Mouse (Mus musculus) limb, embryonic 11.5 days (tissue): Measurements from ENCODE around the gene Hoxa4. TPM values are rescaled to one million over a fixed set of nuclear protein-coding genes. Genes with fewer than 3 reads are reported as not detected.

Experiments used
- ATAC-seq: fragments of 200-750 bp; cut with Nextera tagmentation; 2 replicates; pipeline ENCODE4 v1.8.0; 2017; ENCODE audit warnings: low read depth; ENCODE audit not compliant: insufficient number of reproducible peaks, low FRiP score, low TSS enrichment
- DNase-seq: peaks from one replicate; pipeline ENCODE4 v3.0.0-alpha.2; 2015; ENCODE audit warnings: low spot score
- H3K27ac ChIP-seq: fragments of 300-500 bp; sonication (generic); replicated peaks from 2 replicates; pipeline ENCODE4 v1.5.1; 2014; ENCODE audit warnings: low read depth, mild to moderate bottlenecking, low read length
- H3K27me3 ChIP-seq: fragments of 300-500 bp; sonication (generic); 2 replicates; pipeline ENCODE4 v1.6.1; 2014; ENCODE audit warnings: mild to moderate bottlenecking, low read length, mixed read lengths; ENCODE audit not compliant: control insufficient read depth, insufficient read depth
- H3K36me3 ChIP-seq: fragments of 300-500 bp; sonication (generic); 2 replicates; pipeline ENCODE4 v1.6.1; 2014; ENCODE audit warnings: mild to moderate bottlenecking, low read length, moderate library complexity, mixed read lengths; ENCODE audit not compliant: control insufficient read depth, insufficient read depth
- H3K4me1 ChIP-seq: fragments of 300-500 bp; sonication (generic); 2 replicates; pipeline ENCODE4 v1.6.1; 2014; ENCODE audit warnings: low read length, mixed read lengths; ENCODE audit not compliant: control insufficient read depth, insufficient read depth
- H3K4me2 ChIP-seq: fragments of 300-500 bp; sonication (generic); 2 replicates; pipeline ENCODE4 v1.6.1; 2014; ENCODE audit warnings: low read depth, mild to moderate bottlenecking, moderate library complexity; ENCODE audit not compliant: severe bottlenecking
- H3K4me3 ChIP-seq: fragments of 300-500 bp; sonication (generic); 2 replicates; pipeline ENCODE4 v1.5.1; 2014; ENCODE audit warnings: low read depth, low read length
- H3K9ac ChIP-seq: fragments of 300-500 bp; sonication (generic); 2 replicates; pipeline ENCODE4 v1.6.1; 2014; ENCODE audit warnings: mild to moderate bottlenecking, low read length
- H3K9me3 ChIP-seq: fragments of 300-500 bp; sonication (generic); 2 replicates; pipeline ENCODE4 v1.6.1; 2016; ENCODE audit warnings: low read length; ENCODE audit not compliant: control insufficient read depth
- whole genome bisulfite sequencing: fragments of 180-500 bp; shearing (Covaris S2); extraction: QIAGEN DNeasy Blood & Tissue Kit; methylation state at CpG from one replicate; pipeline ENCODE4 v1.1.7; 2014; 5-methylcytosine and 5-hydroxymethylcytosine counted together
- polyA plus RNA-seq: library from polyadenylated mRNA; unstranded; fragments of >200 nt; fragmentation: Nextera tagmentation; extraction: Ambion mirVana; gene quantifications from 2 replicates; pipeline ENCODE4 v1.2.1, GENCODE M21; 2014

Gene Hoxa4
- polyA plus RNA-seq, 1 experiment from 2014 or later, result 1.0 TPM

DNA sequence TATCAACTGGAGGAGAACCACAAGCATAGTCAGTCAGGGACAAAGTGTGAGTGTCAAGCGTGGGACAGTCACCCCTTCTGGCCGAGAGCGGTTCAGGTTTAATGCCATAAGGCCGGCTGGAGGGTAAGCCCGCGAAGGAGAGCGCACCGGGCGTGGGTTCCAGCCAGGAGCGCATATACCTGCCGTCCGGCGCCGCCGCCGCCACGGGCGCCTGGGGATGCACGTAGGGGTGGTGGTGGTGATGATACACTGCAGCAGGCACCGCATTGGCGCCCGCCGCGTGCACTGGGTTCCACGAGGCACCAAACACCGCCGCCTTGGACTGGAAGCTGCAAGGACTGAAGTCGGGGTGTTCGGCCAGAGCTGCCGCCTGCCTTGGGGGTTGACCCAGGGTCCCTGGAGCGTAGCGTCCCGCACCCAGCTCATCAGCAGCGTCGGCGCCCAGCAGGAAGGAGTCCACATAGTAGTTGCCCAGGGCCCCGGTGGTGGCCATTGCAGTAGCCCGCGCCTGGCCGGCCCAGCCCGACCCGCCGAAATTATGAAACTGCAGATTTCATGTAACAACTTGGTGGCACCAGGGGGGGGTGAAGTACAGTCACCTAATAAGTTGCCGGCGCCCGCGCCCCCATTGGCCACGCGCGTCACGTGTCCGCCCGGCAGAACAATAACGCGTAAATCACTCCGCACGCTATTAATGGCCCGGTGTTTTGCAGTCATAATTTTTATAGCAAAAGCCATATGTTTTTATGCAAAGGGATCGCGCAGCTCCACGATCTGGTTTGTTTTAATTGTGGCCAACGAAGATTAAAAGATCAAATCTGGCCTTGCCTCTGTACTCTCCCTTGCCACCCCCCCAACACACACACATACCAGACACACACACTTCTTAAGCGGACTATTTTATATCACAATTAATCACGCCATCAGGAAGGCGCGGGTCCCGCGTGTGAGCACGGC lies 34.3 kb upstream of the Hoxa4 start:
- no peak for DNase-seq
- H3K9me3 ChIP-seq, result no peaks in the 10 kb centered on the region
- peaks cover 4% of the 10 kb centered on the region; the same call in 1 of the 2 replicates for H3K4me1 ChIP-seq
- H3K9ac ChIP-seq, result peak overlapping the region; percentile 98
- H3K27ac ChIP-seq, result peak overlapping the region; percentile 98
- WGBS, result under 1% methylated on average over 65 of the region's 69 CpGs
- peak overlapping the region; percentile 89 for H3K4me2 ChIP-seq
- ATAC-seq, result peak; percentile 63
- no peaks in the 10 kb centered on the region for H3K27me3 ChIP-seq
- peak overlapping the region; percentile 87 for H3K4me3 ChIP-seq
- H3K36me3 ChIP-seq, result no peaks in the 10 kb centered on the region; the same call in none of the 2 replicates

DNA sequence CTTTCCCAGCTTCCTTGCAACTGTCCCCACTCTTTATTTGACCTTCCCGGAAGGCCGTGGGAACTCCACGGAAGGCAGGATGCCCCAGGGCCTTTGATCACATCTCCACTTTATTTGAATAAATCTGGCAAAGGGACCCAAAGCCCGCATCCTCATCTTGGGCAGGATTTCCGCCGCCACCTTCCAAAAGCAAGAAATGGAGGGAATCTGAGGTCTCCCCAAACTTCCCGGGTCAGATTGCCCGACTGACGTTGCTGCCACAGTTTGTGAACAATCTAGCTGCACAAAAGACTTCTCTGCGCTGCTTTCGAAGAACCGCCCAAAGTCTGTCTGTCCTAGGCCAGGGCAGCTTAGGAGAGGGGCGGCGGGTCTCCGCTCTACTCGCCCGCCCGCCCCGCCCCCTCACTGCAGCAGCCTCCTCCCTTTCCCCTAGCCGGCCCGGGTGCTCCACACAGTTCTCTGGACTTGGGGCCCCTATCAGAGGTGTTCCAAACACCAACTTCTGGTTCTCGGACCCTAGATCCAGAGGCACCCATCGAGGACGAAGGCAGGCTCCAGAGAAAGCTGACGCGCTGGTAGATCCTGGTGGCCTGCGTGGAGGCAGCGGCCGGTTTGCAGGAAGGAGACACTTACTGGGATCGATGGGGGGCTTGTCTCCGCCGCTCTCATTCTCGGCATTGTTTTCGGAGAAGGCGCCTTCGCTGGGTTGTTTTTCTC lies 33.5 kb upstream of the Hoxa4 start:
- Histone ChIP-seq H3K27me3 (no peaks in the 10 kb centered on the region), H3K9ac (peak overlapping the region; percentile 98), H3K4me3 (peak overlapping the region; percentile 87), H3K4me2 (peak overlapping the region; percentile 89), H3K9me3 (no peaks in the 10 kb centered on the region), H3K4me1 (peaks cover 6% of the 10 kb centered on the region; the same call in 1 of the 2 replicates), H3K36me3 (no peaks in the 10 kb centered on the region; the same call in none of the 2 replicates), H3K27ac (peak overlapping the region; percentile 98)
- DNase-seq, result peak; percentile 72
- no peak for ATAC-seq
- under 1% methylated on average over 36 of the region's 36 CpGs for WGBS

DNA sequence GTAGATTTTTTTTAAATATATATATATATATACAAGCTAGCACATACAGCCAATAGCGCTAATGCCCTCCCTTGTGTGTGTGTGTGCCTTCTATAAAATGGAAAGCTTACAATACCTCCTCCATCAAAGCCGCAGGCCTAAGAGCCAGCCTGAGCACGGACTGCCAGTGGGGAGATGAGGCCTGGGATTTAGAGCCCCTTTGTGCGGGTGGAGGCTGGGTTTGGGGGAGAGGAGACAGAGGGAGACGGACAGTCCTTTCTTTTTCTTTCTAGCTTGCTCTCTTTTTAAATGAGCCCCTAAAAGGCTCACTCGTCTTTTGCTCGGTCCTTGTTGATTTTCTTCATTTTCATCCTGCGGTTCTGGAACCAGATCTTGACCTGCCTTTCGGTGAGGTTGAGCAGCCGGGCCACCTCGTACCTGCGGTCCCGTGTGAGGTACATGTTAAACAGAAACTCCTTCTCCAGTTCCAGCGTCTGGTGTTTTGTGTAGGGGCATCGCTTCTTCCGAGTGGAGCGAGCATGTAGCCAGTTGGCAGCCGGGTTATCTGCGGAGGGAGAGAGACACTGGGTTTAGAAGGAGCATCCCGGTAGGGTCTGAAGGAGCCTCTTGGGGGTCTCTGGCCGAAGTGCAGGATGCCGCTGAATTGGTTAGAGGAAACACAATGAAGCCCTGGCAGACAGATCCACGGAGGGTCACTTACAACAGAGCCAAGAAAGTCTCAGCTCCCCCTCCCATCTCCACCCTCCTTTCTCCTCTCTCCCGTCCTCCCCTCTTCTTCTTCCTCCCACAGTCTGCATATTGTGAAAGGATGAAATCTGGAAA lies 32.6 kb upstream of the Hoxa4 start:
- Histone ChIP-seq H3K4me3 (peak overlapping the region; percentile 87), H3K9me3 (no peaks in the 10 kb centered on the region), H3K9ac (peak overlapping the region; percentile 98), H3K27ac (peak overlapping the region; percentile 98), H3K4me1 (peaks cover 14% of the 10 kb centered on the region), H3K36me3 (no peaks in the 10 kb centered on the region; the same call in none of the 2 replicates), H3K4me2 (peak overlapping the region; percentile 89), H3K27me3 (no peaks in the 10 kb centered on the region)
- ATAC-seq (no peak), DNase-seq (peak; percentile 73)
- under 1% methylated on average over 24 of the region's 24 CpGs for WGBS

DNA sequence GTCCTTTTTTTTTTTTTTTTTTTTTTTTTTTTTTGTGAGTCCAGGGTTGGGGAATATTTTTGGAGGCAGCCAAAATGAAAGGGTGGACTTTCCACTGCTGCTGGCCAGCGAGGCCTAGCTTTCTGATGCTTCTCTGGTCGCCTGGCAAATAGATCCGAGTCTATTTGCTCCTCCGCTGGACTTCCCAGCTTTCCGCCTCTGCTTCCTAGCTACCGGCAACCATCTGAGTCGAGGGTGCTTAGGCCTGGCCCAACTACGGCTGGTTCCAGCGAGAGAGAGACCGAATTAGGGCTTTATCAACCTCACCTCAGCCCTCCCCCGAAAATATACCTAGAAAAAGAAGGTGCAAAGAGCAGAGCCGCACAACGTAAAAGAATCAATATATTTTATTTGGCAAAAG lies 31.2 kb upstream of the Hoxa4 start:
- WGBS, result 3% methylated on average over 13 of the region's 13 CpGs
- DNase-seq (peak; percentile 67), ATAC-seq (no peak)
- Histone ChIP-seq H3K4me3 (peak overlapping the region; percentile 87), H3K9me3 (no peaks in the 10 kb centered on the region), H3K36me3 (no peaks in the 10 kb centered on the region), H3K4me2 (peak overlapping the region; percentile 89), H3K4me1 (peaks cover 27% of the 10 kb centered on the region), H3K9ac (peak overlapping the region; percentile 98), H3K27me3 (no peaks in the 10 kb centered on the region), H3K27ac (peak overlapping the region; percentile 98)

DNA sequence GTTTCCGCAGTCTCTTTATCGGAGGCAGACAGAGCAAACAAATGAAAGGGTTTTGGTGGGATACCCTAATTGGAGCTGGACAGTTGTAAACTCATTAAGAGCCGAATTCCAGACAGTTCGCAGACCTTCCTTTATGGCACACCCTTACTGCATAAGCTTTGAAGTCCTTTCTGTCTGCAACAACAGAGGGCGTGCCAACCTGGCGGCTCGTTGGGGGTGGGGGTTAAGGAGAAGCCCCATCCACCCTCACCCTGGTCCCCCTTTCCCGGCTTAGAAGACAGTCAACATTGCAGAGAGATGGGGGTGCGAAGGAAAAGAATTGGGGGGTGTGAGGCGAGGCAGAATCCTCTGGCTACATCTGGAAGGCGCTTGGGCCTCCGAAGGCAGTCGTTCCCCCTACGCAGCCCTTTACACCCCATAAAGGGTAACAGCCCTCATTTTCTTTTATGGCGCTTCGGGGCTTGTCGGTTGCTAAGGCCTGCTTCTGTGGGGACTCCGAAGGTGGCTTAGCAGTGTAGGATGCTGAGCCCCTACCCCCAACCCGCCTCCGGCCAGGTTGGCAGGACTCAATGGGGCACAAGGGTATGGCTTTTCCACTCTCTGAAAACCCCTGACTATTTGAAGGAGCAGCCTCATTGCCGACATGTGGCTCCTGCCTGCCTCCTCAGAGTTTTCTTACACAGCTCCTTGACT lies 30.6 kb upstream of the Hoxa4 start:
- H3K27me3 ChIP-seq, result no peaks in the 10 kb centered on the region
- no peaks in the 10 kb centered on the region for H3K9me3 ChIP-seq
- peaks cover 29% of the 10 kb centered on the region for H3K4me1 ChIP-seq
- peak; percentile 33 for ATAC-seq
- H3K36me3 ChIP-seq, result no peaks in the 10 kb centered on the region
- H3K4me2 ChIP-seq, result peak overlapping the region; percentile 89
- peak overlapping the region; percentile 87 for H3K4me3 ChIP-seq
- H3K27ac ChIP-seq, result peak overlapping the region; percentile 98
- no peak for DNase-seq
- WGBS, result 1% methylated on average over 21 of the region's 21 CpGs
- peak overlapping the region; percentile 98 for H3K9ac ChIP-seq

DNA sequence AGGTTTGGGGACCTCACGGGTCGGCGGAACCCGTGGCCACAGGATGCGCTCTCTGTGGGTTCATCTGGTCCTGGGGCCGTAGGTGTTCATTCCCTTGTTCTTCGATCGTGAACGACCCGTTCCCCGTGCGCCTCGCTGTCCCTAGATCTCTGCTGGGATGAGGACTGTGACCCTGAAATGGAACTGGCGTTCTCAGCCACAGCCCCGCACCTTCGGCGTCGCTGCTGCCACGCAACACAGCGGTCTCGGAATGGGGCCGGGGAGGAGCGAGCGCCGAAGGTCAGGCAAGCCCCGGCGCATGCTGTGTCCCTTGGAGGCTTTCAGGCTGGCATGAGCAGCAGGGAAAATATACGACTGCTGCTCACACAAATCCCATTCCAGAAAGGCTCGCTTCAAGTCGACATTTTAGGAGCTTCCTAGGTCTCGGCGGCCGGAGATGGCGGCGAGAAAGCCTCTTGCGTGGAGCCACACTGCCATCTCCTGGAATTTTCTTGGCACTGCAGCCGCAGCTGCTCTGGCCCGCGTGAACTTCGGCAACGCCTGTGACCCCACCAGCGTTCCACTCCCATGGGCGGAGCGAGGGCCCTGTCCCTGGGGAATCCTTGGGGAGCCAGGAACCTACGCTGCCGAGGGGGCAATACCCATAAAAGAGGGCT lies 29.9 kb upstream of the Hoxa4 start, which contains the start of gene Hoxa7:
TSS of gene Hoxa7 (minus strand) at position 518 of the 656 bp plus-strand sequence.
- peak within 1 kb of the TSS; percentile 89 for H3K4me2 ChIP-seq
- no peaks in the 10 kb centered on the region for H3K36me3 ChIP-seq
- peaks cover 25% of the 10 kb centered on the region for H3K4me1 ChIP-seq
- peak within 1 kb of the TSS; percentile 98 for H3K27ac ChIP-seq
- ATAC-seq, result peak; percentile 53
- no peaks in the 10 kb centered on the region for H3K27me3 ChIP-seq
- no peaks in the 10 kb centered on the region for H3K9me3 ChIP-seq
- WGBS, result under 1% methylated on average over 46 of the region's 46 CpGs
- H3K9ac ChIP-seq, result peak within 1 kb of the TSS; percentile 98
- H3K4me3 ChIP-seq, result peak within 1 kb of the TSS; percentile 87
- peak; percentile 71 for DNase-seq

DNA sequence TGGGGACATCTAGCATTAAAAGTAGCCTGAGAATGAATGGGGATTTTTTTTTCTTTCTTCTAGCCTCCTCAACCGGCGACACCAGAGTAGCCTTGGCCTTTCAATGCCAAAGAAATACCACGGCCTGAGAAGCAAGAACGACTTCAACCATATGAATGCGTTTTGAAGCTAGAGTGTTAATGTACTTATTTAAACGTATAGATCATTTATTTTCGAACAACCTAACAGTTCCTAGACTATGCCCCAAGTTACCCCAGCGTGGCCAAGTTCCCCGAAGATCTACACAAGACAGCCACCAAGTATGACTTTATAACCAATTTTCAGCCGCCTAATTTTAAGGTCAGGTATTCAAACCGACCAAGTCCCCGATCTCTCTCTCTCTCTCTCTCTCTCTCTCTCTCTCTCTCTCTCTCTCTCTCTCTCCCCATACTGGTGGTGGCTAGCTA lies 29.3 kb upstream of the Hoxa4 start:
- peaks cover 30% of the 10 kb centered on the region for H3K4me1 ChIP-seq
- no peaks in the 10 kb centered on the region for H3K9me3 ChIP-seq
- no peaks in the 10 kb centered on the region for H3K36me3 ChIP-seq
- H3K27ac ChIP-seq, result peak overlapping the region; percentile 98
- peak overlapping the region; percentile 87 for H3K4me3 ChIP-seq
- DNase-seq (no peak), ATAC-seq (no peak)
- H3K27me3 ChIP-seq, result no peaks in the 10 kb centered on the region
- H3K9ac ChIP-seq, result peak overlapping the region; percentile 98
- 2% methylated on average over 12 of the region's 12 CpGs for WGBS
- peak overlapping the region; percentile 89 for H3K4me2 ChIP-seq
